Comparison of ENCODE assay signal across 10 mouse cellular contexts in genomic region chr13:89634137-89634683, GRCm38 (mm10).
DNase-seq lines count a peak whose midpoint lies in the region; ATAC-seq and TF ChIP-seq lines count a peak whose summit lies in the region.
"Had no signal": no experiment of that assay in that cellular context is flagged by ENCODE, and none has a peak within 500 bp of the region (broad histone marks: within the 10 kb centered on the region; RNA-seq: fewer than 3 reads in every experiment).

No protein-coding gene starts in this region.

- no peak overlapping the region for H3K9ac ChIP-seq in neural tube, embryonic 12.5 days
- H3K9ac ChIP-seq: embryonic facial prominence, embryonic 13.5 days had no signal

- H3K4me3 ChIP-seq in embryonic fibroblast, embryonic 13.5 days (ENCODE audit: insufficient read depth, low read length): no peak overlapping the region
- no peak overlapping the region for H3K4me3 ChIP-seq in neural tube, embryonic 12.5 days
- H3K4me3 ChIP-seq: embryonic facial prominence, embryonic 13.5 days; megakaryocyte, embryonic 14.5 days had no signal

- DNase-seq in heart, postnatal 4 days: peak; percentile 31
- no peak for DNase-seq in heart, adult 11 months
- peak; percentile 79 for DNase-seq in A20 (ENCODE audit: low read depth, low spot score)
- DNase-seq in MN1 (ENCODE audit: low spot score): peak; percentile 65
- DNase-seq in kidney, postnatal 36 days: peak; percentile 38
- no peak for DNase-seq in gastrocnemius, postnatal 14 days

- no peaks in the 10 kb centered on the region for H3K4me1 ChIP-seq in embryonic fibroblast, embryonic 13.5 days (ENCODE audit: control insufficient read depth, insufficient read depth, low read length)
- no peaks in the 10 kb centered on the region for H3K4me1 ChIP-seq in neural tube, embryonic 12.5 days
- H3K4me1 ChIP-seq: embryonic facial prominence, embryonic 13.5 days; megakaryocyte, embryonic 14.5 days had no signal

- intact Hi-C loops in gastrocnemius, postnatal 14 days (cut with DNase I; ENCODE audit: low total_unique reads): loop anchor here (5.0 kb wide), 1 partner anchor 82 kb away; no protein-coding TSS in a partner anchor

- no peaks in the 10 kb centered on the region for H3K36me3 ChIP-seq in neural tube, embryonic 12.5 days
- H3K36me3 ChIP-seq: embryonic facial prominence, embryonic 13.5 days had no signal

- ATAC-seq in neural tube, embryonic 12.5 days (ENCODE audit: low FRiP score, low read depth): peak; percentile 80

- H3K4me2 ChIP-seq in neural tube, embryonic 12.5 days (replicated peaks): no peak overlapping the region
- H3K4me2 ChIP-seq: embryonic facial prominence, embryonic 13.5 days had no signal

- no peaks in the 10 kb centered on the region for H3K9me3 ChIP-seq in neural tube, embryonic 12.5 days
- H3K9me3 ChIP-seq: embryonic facial prominence, embryonic 13.5 days; megakaryocyte, embryonic 14.5 days had no signal

- no peak for TF ChIP-seq POLR2A in embryonic fibroblast, embryonic 13.5 days (IDR thresholded peaks at IDR 0.05; ENCODE audit: low read depth, low read length)

- TF ChIP-seq CTCF in embryonic fibroblast, embryonic 13.5 days (IDR thresholded peaks at IDR 0.05; ENCODE audit: borderline replicate concordance, insufficient read depth, low read length): 0 out of 2 replicates have a peak, but pooled peaks have one; percentile 7

- 31% methylated on average over 4 of the region's 4 CpGs for WGBS in neural tube, embryonic 12.5 days

- no peaks in the 10 kb centered on the region for H3K27me3 ChIP-seq in neural tube, embryonic 12.5 days (replicated peaks)
- H3K27me3 ChIP-seq: embryonic facial prominence, embryonic 13.5 days; megakaryocyte, embryonic 14.5 days had no signal

- H3K27ac ChIP-seq in embryonic fibroblast, embryonic 13.5 days (ENCODE audit: insufficient read depth, low read length): no peak overlapping the region
- no peak overlapping the region for H3K27ac ChIP-seq in neural tube, embryonic 12.5 days
- H3K27ac ChIP-seq: embryonic facial prominence, embryonic 13.5 days had no signal

Comparison
In these comparisons a context has a peak if more than half of its experiments do, and no peak if none do; other contexts are left out.
1. DNase-seq: peak in heart, postnatal 4 days (single experiment), A20 (single experiment), MN1 (single experiment) and kidney, postnatal 36 days (2 of 2); none in heart, adult 11 months (single experiment) and gastrocnemius, postnatal 14 days (single experiment).